Mouse (Mus musculus): ENCODE measurements around the gene Kti12.

Kti12 gene

DNA sequence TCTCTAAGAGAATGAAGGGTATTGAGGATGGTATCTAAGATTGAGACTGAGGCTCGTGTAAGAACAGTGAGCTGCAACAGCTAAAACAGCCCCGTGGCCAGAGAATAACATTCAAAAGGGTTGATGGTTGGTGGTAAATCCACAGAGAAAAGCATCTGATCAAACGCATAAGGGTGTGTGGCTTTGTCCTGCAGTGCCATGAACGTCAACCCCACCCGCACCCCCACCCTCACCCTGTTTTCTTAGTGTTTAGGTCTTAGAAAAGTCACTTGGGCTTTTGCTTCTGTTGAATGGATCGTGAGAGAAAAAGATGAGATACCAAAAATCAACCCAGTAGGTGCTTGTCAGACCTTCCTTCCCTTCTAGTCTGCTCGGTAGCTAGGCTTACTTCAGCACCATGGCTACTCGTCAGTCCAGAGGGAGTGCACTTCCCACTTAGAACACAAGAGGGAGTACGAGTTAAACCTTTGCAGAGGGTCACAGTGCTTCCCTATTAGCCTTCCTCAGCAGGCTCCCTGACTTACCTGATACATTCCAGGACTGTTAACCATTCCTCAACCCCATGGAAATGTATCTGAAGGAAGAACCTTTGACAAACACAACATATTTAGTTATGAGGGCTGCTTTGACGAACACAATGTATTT, 22.3 kb downstream of the Kti12 start:
- DNase-seq (ENCODE audit: low spot score): peak; percentile 75

- DNase-seq (ENCODE audit: low spot score): no peak
Observed at GRCm38 (mm10) chr4:108873746-108874145, 26.2 kb downstream of the Kti12 start.

DNA sequence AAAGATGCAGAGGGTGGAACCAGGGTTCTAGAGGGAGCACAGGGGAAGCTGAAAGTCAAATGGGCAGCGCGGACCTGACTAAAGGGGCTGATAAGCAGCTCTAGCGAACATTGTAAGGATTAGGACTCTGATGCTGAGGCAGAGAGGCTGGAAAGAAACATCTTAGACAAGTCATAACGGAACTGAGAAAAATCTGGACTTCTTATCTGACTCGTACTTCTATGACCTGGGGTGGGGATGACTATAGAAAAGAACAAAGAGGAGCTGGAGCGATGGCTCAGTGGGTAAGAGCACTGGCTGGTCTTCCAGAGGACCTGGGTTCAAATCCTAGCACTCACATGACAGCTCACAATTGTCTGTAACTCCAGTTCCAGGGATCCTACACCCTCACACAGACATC, 30.3 kb downstream of the Kti12 start:
- DNase-seq (ENCODE audit: low spot score): no peak

DNA sequence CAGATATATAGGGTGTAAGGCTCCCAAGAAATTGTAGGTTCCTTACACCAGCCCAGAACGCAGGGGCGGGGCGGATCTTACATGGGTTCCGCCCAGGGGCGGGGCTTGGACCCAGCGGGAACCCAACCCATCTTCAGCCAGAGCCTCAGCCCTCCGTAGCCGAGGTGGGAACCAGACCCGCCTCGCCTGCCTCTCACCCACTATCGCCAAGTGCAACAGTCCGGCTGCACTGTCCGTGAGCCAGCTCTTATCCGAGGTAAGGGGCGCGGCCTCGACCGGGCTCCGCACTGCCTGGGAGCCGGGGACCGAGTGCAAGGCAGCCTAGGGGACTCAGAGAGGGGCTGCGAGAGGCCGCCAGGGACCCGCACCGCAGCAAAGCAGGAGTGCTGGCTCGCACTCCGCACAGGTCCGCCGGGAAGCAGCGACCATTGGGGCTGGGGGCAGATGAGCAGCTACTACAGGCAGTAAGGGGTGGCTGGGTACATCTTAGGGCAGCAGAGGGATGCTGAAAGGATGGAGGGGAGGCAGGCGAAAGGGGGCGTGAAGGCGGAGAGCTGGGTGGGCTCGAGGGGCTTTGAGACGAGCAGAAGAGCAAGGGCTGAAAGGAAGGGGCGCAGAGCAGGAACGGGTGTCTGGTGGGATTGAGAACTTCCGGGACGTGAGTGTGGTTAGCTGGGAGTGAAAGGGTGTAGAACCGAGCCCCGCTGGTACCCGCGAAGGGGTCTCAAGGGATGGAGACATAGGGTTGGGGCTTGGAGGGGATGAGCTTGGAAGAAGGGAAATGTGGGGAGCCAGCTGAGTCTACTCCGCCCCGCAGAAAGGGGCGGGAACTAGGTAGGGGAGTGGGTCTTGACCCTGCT, 31.6 kb downstream of the Kti12 start, which contains the start of gene Rab3b:
Gene Rab3b, plus strand, starts transcription at position 101 of the 860 bp plus-strand sequence.
- no peak for DNase-seq (ENCODE audit: low spot score)

DNA sequence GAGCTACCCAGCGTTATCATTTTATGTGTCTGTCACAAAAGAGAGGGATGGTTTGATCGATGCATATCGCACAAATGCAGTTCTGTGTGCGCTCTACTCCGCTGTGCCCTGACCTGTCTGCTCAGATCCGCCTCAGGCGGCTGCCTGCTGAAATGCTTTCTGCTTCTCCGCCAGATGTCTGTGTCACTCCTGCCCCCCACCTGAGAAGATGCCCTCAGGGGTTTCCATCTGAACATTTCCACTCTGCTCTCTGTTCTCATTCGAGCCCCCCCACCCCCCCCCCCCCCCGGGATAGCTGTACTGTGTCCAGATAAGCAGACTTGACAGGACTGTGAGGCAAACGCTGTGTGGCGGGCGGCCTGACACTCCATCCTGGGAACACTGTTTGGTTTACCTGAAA, 36.2 kb downstream of the Kti12 start:
- DNase-seq (ENCODE audit: low spot score): no peak

- no peak for DNase-seq (ENCODE audit: low spot score)
Observed at GRCm38 (mm10) chr4:108887456-108887855, 39.9 kb downstream of the Kti12 start.

DNA sequence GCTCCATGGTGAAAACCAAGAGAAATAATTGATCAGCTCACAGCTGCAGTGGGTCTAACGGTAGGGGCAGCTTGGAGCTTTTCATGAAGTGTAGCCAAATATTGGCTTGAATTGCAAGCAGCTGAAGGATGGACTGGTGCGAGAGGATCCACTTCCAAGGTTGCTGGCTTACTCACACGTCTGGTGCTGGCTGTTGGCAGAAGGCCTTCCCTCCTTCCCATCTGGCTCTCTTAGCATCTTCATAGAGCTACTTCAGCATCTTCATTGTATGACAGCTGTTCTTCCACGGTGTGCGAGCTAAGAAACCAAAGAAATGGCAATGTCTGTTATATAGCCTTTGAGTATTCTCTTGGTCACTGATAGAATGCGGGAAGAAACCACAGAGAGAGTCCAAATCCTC, 43.3 kb downstream of the Kti12 start:
- no peak for DNase-seq (ENCODE audit: low spot score)
